Mouse (Mus musculus) c-Kit-positive CD71-positive TER-119-positive erythroid progenitor cells, embryonic 14.5 days (primary cell): ENCODE data around the gene Smr3a.

Experiments
- DNase-seq: peaks from one replicate; pipeline ENCODE4 v3.0.0-alpha.2; 2013; ENCODE audit warnings: low spot score

The Smr3a gene

GRCm38 (mm10) chr5:88002249-88002648 lies at the start of gene Smr3a:
TSS of gene Smr3a (plus strand) at chr5:88002549.
- DNase-seq: no peak

- DNase-seq: no peak
Measured at GRCm38 (mm10) chr5:87969201-87969600, 33.1 kb upstream of the Smr3a start, which contains the start of the genes 2310003L06Rik and Gm28434. TSS of gene 2310003L06Rik (plus strand) at chr5:87969459. TSS of gene Gm28434 (plus strand) at chr5:87969517.

- DNase-seq: no peak
Measured at GRCm38 (mm10) chr5:87979139-87979538, 23.2 kb upstream of the Smr3a start, which contains the start of gene Cabs1. TSS of gene Cabs1 (plus strand) at chr5:87979439.

GRCm38 (mm10) chr5:87982468-87983214 lies 19.7 kb upstream of the Smr3a start:
- DNase-seq: no peak

DNA sequence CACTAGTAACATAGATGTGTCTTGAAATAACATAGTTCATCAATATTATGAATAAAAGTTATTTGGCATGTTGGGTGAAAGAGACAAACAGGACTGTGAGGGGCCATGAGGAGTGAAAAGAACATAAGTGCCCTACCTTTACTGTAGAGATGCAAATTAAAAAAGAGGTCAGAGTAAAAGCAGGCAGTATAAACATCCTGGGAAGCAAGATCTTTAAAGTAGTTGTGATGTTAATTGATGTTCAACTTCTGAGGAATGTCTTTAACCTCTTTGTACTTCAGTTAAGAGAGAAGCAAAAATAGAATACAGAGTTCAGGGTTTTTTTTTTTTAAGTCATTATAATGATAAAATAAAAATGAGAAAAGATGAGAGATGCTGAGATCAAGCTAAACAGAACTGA lies 2.9 kb downstream of the Smr3a start:
- no peak for DNase-seq
